Mouse (Mus musculus) MEL (cell line): ENCODE data around the gene Lrrc47.

Experiments
- CTCF ChIP-seq, 3 experiments: IDR thresholded peaks in 2 of 3; conservative IDR thresholded peaks in 1 of 3; 2 replicates each; pipeline ENCODE4 v1.5.1; 2011 to 2012; ENCODE audit warnings: low read length in 3 of 3, low read depth in 2 of 3, mild to moderate bottlenecking in 2 of 3, improper control_type of control experiment in 1 of 3, inconsistent platforms in 1 of 3, mixed read lengths in 1 of 3, moderate library complexity in 1 of 3; ENCODE audit not compliant: control insufficient read depth in 1 of 3, insufficient read depth in 1 of 3, poor library complexity in 1 of 3, severe bottlenecking in 1 of 3
- GABPA ChIP-seq: IDR thresholded peaks from 2 replicates; pipeline ENCODE4 v1.6.1; 2012; ENCODE audit warnings: low read depth, mild to moderate bottlenecking, inconsistent platforms, low read length, improper control_type of control experiment, moderate library complexity
- MXI1 ChIP-seq: IDR thresholded peaks from 2 replicates; pipeline ENCODE4 v1.6.1; 2011; ENCODE audit warnings: mild to moderate bottlenecking, low read depth, low read length, improper control_type of control experiment
- MYB ChIP-seq: IDR thresholded peaks from 2 replicates; pipeline ENCODE4 v1.6.1; 2011; ENCODE audit warnings: mild to moderate bottlenecking, low read depth, low read length, improper control_type of control experiment
- NRF1 ChIP-seq: IDR thresholded peaks from 2 replicates; pipeline ENCODE4 v1.6.1; 2014; ENCODE audit warnings: low read depth, mild to moderate bottlenecking, inconsistent platforms, low read length, improper control_type of control experiment, moderate library complexity; ENCODE audit not compliant: poor library complexity, insufficient read depth, severe bottlenecking

DNA sequence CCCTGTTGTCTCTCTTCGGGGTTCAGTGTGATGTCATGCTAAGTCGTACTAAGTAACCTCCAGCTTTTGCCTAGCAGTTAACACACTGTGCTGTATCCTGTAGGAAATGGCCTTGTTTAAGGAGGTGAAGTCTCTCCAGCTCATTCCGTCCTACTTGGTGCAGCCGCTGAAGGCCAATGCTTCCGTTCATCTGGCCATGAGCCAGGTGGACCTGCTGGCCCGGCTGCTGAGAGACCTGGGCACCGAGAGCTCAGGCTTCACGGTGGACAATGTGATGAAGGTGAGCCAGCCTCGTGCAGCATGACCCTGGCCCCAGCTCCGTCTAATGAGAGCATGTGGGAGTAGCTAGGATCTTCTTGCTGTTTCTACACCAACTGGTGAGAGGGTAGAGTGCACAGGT lies 18.8 kb upstream of the Lrrc47 start:
- TF ChIP-seq GABPA, result no peak
- TF ChIP-seq NRF1, result no peak
- TF ChIP-seq MXI1, result no peak
- TF ChIP-seq CTCF (IDR thresholded peaks at IDR 0.05 in 2 of 3, conservative IDR thresholded peaks at IDR 0.05 in 1 of 3; ENCODE audit: control insufficient read depth in 1 of 3, insufficient read depth in 1 of 3, low read depth in 2 of 3, low read length in 3 of 3, poor library complexity in 1 of 3, severe bottlenecking in 1 of 3), result no peak
- TF ChIP-seq MYB, result no peak
